Mouse (Mus musculus): ENCODE measurements around the gene Usp21.

DNA sequence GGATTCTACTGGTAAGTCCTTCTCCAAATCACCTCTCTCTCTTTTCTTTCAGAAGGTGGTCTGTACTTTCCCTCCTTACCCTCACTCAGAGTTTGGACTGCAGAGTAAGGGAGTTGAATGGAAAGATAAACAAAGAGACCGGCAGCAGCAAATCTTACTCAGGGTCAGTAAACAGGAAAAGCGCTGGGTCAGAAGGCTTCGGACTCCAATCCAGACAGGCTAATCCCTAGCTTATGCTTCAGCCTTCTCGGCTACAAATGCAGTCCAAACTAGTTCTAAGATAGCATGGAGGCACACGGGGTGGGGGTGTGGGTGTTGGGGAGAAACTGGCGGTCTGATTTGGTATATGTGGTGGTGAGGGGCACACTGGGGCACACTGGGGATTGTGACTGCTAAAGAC lies 50.4 kb downstream of the Usp21 start:
- TF ChIP-seq CTCF (IDR thresholded peaks at IDR 0.05; ENCODE audit: borderline replicate concordance, control insufficient read depth, extremely low read depth, insufficient read depth, low read length, poor library complexity) (no peak), POLR2A (IDR thresholded peaks at IDR 0.05; ENCODE audit: control insufficient read depth, extremely low read depth, insufficient read depth, low read length, poor library complexity) (no peak)

All from thymus, adult 2 months (tissue).